In genomic region chr9:25549130-25550060, GRCm38 (mm10) we compare ENCODE assay signal across 11 mouse cellular contexts.
DNase-seq lines count a peak whose midpoint lies in the region; ATAC-seq and TF ChIP-seq lines count a peak whose summit lies in the region.
"Had no signal": no experiment of that assay in that cellular context is flagged by ENCODE, and none has a peak within 500 bp of the region (broad histone marks: within the 10 kb centered on the region; RNA-seq: fewer than 3 reads in every experiment).

No protein-coding gene starts in this region.

- no peak overlapping the region for H3K4me2 ChIP-seq in heart, embryonic 12.5 days
- no peak overlapping the region for H3K4me2 ChIP-seq in midbrain, embryonic 14.5 days (ENCODE audit: low read length)
- no peak overlapping the region for H3K4me2 ChIP-seq in midbrain, embryonic 15.5 days
- H3K4me2 ChIP-seq in liver, postnatal 0 days (ENCODE audit: low read depth, low read length), result no peak overlapping the region
- H3K4me2 ChIP-seq: embryonic facial prominence, embryonic 12.5 days; heart, embryonic 15.5 days had no signal

- no peak overlapping the region for H3K4me3 ChIP-seq in heart, embryonic 12.5 days
- no peak overlapping the region for H3K4me3 ChIP-seq in midbrain, embryonic 14.5 days (replicated peaks; ENCODE audit: low read depth, low read length)
- no peak overlapping the region for H3K4me3 ChIP-seq in midbrain, embryonic 15.5 days
- H3K4me3 ChIP-seq in liver, postnatal 0 days (ENCODE audit: low read depth, low read length), result no peak overlapping the region
- H3K4me3 ChIP-seq: embryonic facial prominence, embryonic 12.5 days; heart, embryonic 15.5 days had no signal

- 79% methylated on average over 8 of the region's 8 CpGs for WGBS in heart, embryonic 12.5 days
- 86% methylated on average over 8 of the region's 8 CpGs for WGBS in midbrain, embryonic 14.5 days
- WGBS in midbrain, embryonic 15.5 days, result 89% methylated on average over 8 of the region's 8 CpGs
- 63% methylated on average over 8 of the region's 8 CpGs for WGBS in liver, postnatal 0 days (ENCODE audit: insufficient replicate concordance)

- ATAC-seq in heart, embryonic 12.5 days (ENCODE audit: insufficient number of reproducible peaks, low FRiP score), result no peak
- no peak for ATAC-seq in midbrain, embryonic 14.5 days (ENCODE audit: low FRiP score, low TSS enrichment)
- no peak for ATAC-seq in midbrain, embryonic 15.5 days (replicated peaks)
- ATAC-seq in liver, postnatal 0 days, result no peak

- no peak overlapping the region for H3K9ac ChIP-seq in heart, embryonic 12.5 days
- H3K9ac ChIP-seq in midbrain, embryonic 14.5 days (replicated peaks; ENCODE audit: low read length), result no peak overlapping the region
- no peak overlapping the region for H3K9ac ChIP-seq in midbrain, embryonic 15.5 days
- H3K9ac ChIP-seq in liver, postnatal 0 days (replicated peaks), result no peak overlapping the region
- H3K9ac ChIP-seq: embryonic facial prominence, embryonic 12.5 days; heart, embryonic 15.5 days had no signal

- H3K27ac ChIP-seq in heart, embryonic 12.5 days (ENCODE audit: poor library complexity, severe bottlenecking), result 0 out of 2 replicates have a peak overlapping the region, but pooled peaks have one; percentile 2
- no peak overlapping the region for H3K27ac ChIP-seq in midbrain, embryonic 14.5 days (replicated peaks; ENCODE audit: low read depth, low read length)
- no peak overlapping the region for H3K27ac ChIP-seq in midbrain, embryonic 15.5 days
- peak overlapping the region; percentile 81 for H3K27ac ChIP-seq in liver, postnatal 0 days (ENCODE audit: low read depth)
- H3K27ac ChIP-seq: embryonic facial prominence, embryonic 12.5 days; heart, embryonic 15.5 days; macrophage had no signal

- no peaks in the 10 kb centered on the region for H3K9me3 ChIP-seq in heart, embryonic 12.5 days (replicated peaks)
- H3K9me3 ChIP-seq in midbrain, embryonic 14.5 days (ENCODE audit: control insufficient read depth, low read length), result no peaks in the 10 kb centered on the region
- H3K9me3 ChIP-seq in midbrain, embryonic 15.5 days, result no peaks in the 10 kb centered on the region
- no peaks in the 10 kb centered on the region for H3K9me3 ChIP-seq in liver, postnatal 0 days (ENCODE audit: low read length)
- H3K9me3 ChIP-seq: embryonic facial prominence, embryonic 12.5 days; heart, embryonic 15.5 days had no signal

- no peak for TF ChIP-seq EP300 in liver, postnatal 0 days (IDR thresholded peaks at IDR 0.05; ENCODE audit: low read depth)

- no peaks in the 10 kb centered on the region for H3K36me3 ChIP-seq in heart, embryonic 12.5 days
- H3K36me3 ChIP-seq in midbrain, embryonic 14.5 days (ENCODE audit: control insufficient read depth, insufficient read depth, low read length), result no peaks in the 10 kb centered on the region
- H3K36me3 ChIP-seq in midbrain, embryonic 15.5 days (replicated peaks), result no peaks in the 10 kb centered on the region
- no peaks in the 10 kb centered on the region for H3K36me3 ChIP-seq in liver, postnatal 0 days (replicated peaks; ENCODE audit: insufficient read depth, low read length)
- H3K36me3 ChIP-seq: embryonic facial prominence, embryonic 12.5 days; heart, embryonic 15.5 days had no signal

- intact Hi-C loops in heart, postnatal 36 days (cut with DNase I), result no loop called here

- no peak for TF ChIP-seq CTCF in liver, postnatal 0 days (IDR thresholded peaks at IDR 0.05; ENCODE audit: low read depth)

- DNase-seq in heart, postnatal 36 days, result no peak
- peak; percentile 33 for DNase-seq in midbrain, embryonic 14.5 days
- peak; percentile 23 for DNase-seq in adrenal gland, postnatal 25 days
- no peak for DNase-seq in liver, postnatal 0 days
- DNase-seq in thymus, adult 18-20 months, result no peak
- no peak for DNase-seq in yolk sac, embryonic 10.5 days (ENCODE audit: low spot score)

- H3K4me1 ChIP-seq in heart, embryonic 12.5 days (replicated peaks), result peaks cover 47% of the 10 kb centered on the region
- H3K4me1 ChIP-seq in midbrain, embryonic 14.5 days (ENCODE audit: control insufficient read depth, insufficient read depth, low read length), result no peaks in the 10 kb centered on the region
- H3K4me1 ChIP-seq in midbrain, embryonic 15.5 days, result no peaks in the 10 kb centered on the region
- peaks cover 13% of the 10 kb centered on the region for H3K4me1 ChIP-seq in liver, postnatal 0 days (ENCODE audit: insufficient read depth)

- no peaks in the 10 kb centered on the region for H3K27me3 ChIP-seq in heart, embryonic 12.5 days (replicated peaks)
- no peaks in the 10 kb centered on the region for H3K27me3 ChIP-seq in midbrain, embryonic 14.5 days (ENCODE audit: control insufficient read depth, insufficient read depth, low read length)
- H3K27me3 ChIP-seq in midbrain, embryonic 15.5 days (replicated peaks), result no peaks in the 10 kb centered on the region
- no peaks in the 10 kb centered on the region for H3K27me3 ChIP-seq in liver, postnatal 0 days (ENCODE audit: insufficient read depth, low read length)
- H3K27me3 ChIP-seq: embryonic facial prominence, embryonic 12.5 days; heart, embryonic 15.5 days had no signal

Comparison
In these comparisons a context has a peak if more than half of its experiments do, and no peak if none do; other contexts are left out.
1. H3K27ac ChIP-seq: peak in heart, embryonic 12.5 days (single experiment) and liver, postnatal 0 days (single experiment); none in midbrain, embryonic 14.5 days (single experiment) and midbrain, embryonic 15.5 days (single experiment).
2. DNase-seq: peak in midbrain, embryonic 14.5 days (single experiment) and adrenal gland, postnatal 25 days (single experiment); none in heart, postnatal 36 days (0 of 2), liver, postnatal 0 days (single experiment), thymus, adult 18-20 months (0 of 2) and yolk sac, embryonic 10.5 days (single experiment).